Mouse (Mus musculus): ENCODE data around the gene Iqch. TPM values are rescaled to one million over a fixed set of nuclear protein-coding genes. Genes with fewer than 3 reads are reported as not detected.
"Not testable (repeated sequence)": the region's sequence is repeated elsewhere in the genome, so short reads cannot be mapped to it uniquely, and the experiment has no call there.

Gene Iqch
- polyA plus RNA-seq, 1 experiment from 2014 or later, result 0.18 TPM

- DNase-seq (ENCODE audit: low spot score), result no peak
- 0 out of 2 replicates have a peak, but pooled peaks cover 18% of the 10 kb centered on the region for H3K4me1 ChIP-seq
- no peaks in the 10 kb centered on the region for H3K9me3 ChIP-seq (replicated peaks)
- H3K27ac ChIP-seq, result no peak overlapping the region
- 0 out of 2 replicates have a peak, but pooled peaks cover 11% of the 10 kb centered on the region for H3K27me3 ChIP-seq (ENCODE audit: low read depth, poor library complexity, severe bottlenecking)
- no peak overlapping the region for H3K4me3 ChIP-seq
- WGBS, result 91% methylated on average over 3 of the region's 3 CpGs
- H3K36me3 ChIP-seq, result no peaks in the 10 kb centered on the region
Observed at GRCm38 (mm10) chr9:63577469-63577868, 24.8 kb downstream of the Iqch start.

GRCm38 (mm10) chr9:63572874-63573273 lies 29.4 kb downstream of the Iqch start:
- Histone ChIP-seq H3K27ac (no peak overlapping the region), H3K36me3 (no peaks in the 10 kb centered on the region), H3K4me3 (no peak overlapping the region), H3K4me1 (peaks cover 40% of the 10 kb centered on the region), H3K27me3 (ENCODE audit: low read depth, poor library complexity, severe bottlenecking) (0 out of 2 replicates have a peak, but pooled peaks cover 5% of the 10 kb centered on the region), H3K9me3 (replicated peaks) (no peaks in the 10 kb centered on the region)
- WGBS, result 78% methylated on average over 7 of the region's 7 CpGs
- DNase-seq (ENCODE audit: low spot score), result no peak

GRCm38 (mm10) chr9:63571895-63572294 lies 30.4 kb downstream of the Iqch start:
- no peaks in the 10 kb centered on the region for H3K9me3 ChIP-seq (replicated peaks)
- DNase-seq (ENCODE audit: low spot score), result peak; percentile 42
- 32% methylated on average over 6 of the region's 6 CpGs for WGBS
- H3K27ac ChIP-seq, result 0 out of 2 replicates have a peak overlapping the region, but pooled peaks have one; percentile 5
- no peaks in the 10 kb centered on the region for H3K27me3 ChIP-seq (ENCODE audit: low read depth, poor library complexity, severe bottlenecking)
- H3K4me3 ChIP-seq, result no peak overlapping the region
- no peaks in the 10 kb centered on the region for H3K36me3 ChIP-seq
- peaks cover 45% of the 10 kb centered on the region for H3K4me1 ChIP-seq

- Histone ChIP-seq H3K27ac (no peak overlapping the region), H3K4me1 (peaks cover 39% of the 10 kb centered on the region), H3K9me3 (replicated peaks) (no peaks in the 10 kb centered on the region), H3K4me3 (no peak overlapping the region), H3K36me3 (no peaks in the 10 kb centered on the region), H3K27me3 (ENCODE audit: low read depth, poor library complexity, severe bottlenecking) (no peaks in the 10 kb centered on the region)
- WGBS, result 46% methylated on average over 8 of the region's 8 CpGs
- DNase-seq (ENCODE audit: low spot score), result no peak
Observed at GRCm38 (mm10) chr9:63568808-63569207, 33.5 kb downstream of the Iqch start.

- H3K4me1 ChIP-seq, result peaks cover 39% of the 10 kb centered on the region
- 88% methylated on average over 6 of the region's 6 CpGs for WGBS
- DNase-seq (ENCODE audit: low spot score), result no peak
- no peak overlapping the region for H3K4me3 ChIP-seq
- no peaks in the 10 kb centered on the region for H3K9me3 ChIP-seq (replicated peaks)
- no peaks in the 10 kb centered on the region for H3K27me3 ChIP-seq (ENCODE audit: low read depth, poor library complexity, severe bottlenecking)
- H3K27ac ChIP-seq, result 0 out of 2 replicates have a peak overlapping the region, but pooled peaks have one; percentile 19
- H3K36me3 ChIP-seq, result no peaks in the 10 kb centered on the region
Observed at GRCm38 (mm10) chr9:63568314-63568713, 34.0 kb downstream of the Iqch start.

- Histone ChIP-seq H3K4me3 (no peak overlapping the region), H3K4me1 (peaks cover 17% of the 10 kb centered on the region), H3K27ac (no peak overlapping the region), H3K9me3 (replicated peaks) (no peaks in the 10 kb centered on the region), H3K27me3 (ENCODE audit: low read depth, poor library complexity, severe bottlenecking) (no peaks in the 10 kb centered on the region), H3K36me3 (no peaks in the 10 kb centered on the region)
- DNase-seq (ENCODE audit: low spot score), result no peak
- 97% methylated on average over 2 of the region's 2 CpGs for WGBS
Observed at GRCm38 (mm10) chr9:63563436-63563835, 38.9 kb downstream of the Iqch start.

GRCm38 (mm10) chr9:63561931-63562330 lies 40.4 kb downstream of the Iqch start:
- H3K4me1 ChIP-seq, result 0 out of 2 replicates have a peak, but pooled peaks cover 5% of the 10 kb centered on the region
- H3K4me3 ChIP-seq, result no peak overlapping the region
- WGBS, result 72% methylated on average over 8 of the region's 8 CpGs

GRCm38 (mm10) chr9:63556933-63557332 lies 45.4 kb downstream of the Iqch start:
- WGBS, result 89% methylated on average over 8 of the region's 8 CpGs
- H3K36me3 ChIP-seq, result no peaks in the 10 kb centered on the region
- H3K27me3 ChIP-seq (ENCODE audit: low read depth, poor library complexity, severe bottlenecking), result no peaks in the 10 kb centered on the region
- no peak overlapping the region for H3K4me3 ChIP-seq
- H3K9me3 ChIP-seq (replicated peaks), result no peaks in the 10 kb centered on the region
- H3K27ac ChIP-seq, result no peak overlapping the region
- H3K4me1 ChIP-seq, result 0 out of 2 replicates have a peak, but pooled peaks cover 3% of the 10 kb centered on the region
- DNase-seq (ENCODE audit: low spot score), result no peak

More at GRCm38 (mm10) chr9:63561931-63562330, 40.4 kb downstream of the Iqch start:
- no peaks in the 10 kb centered on the region for H3K27me3 ChIP-seq (ENCODE audit: low read depth, poor library complexity, severe bottlenecking)
- no peak for DNase-seq (ENCODE audit: low spot score)
- no peaks in the 10 kb centered on the region for H3K36me3 ChIP-seq
- no peaks in the 10 kb centered on the region for H3K9me3 ChIP-seq (replicated peaks)
- H3K27ac ChIP-seq, result no peak overlapping the region

GRCm38 (mm10) chr9:63556316-63556715 lies 46.0 kb downstream of the Iqch start:
- Histone ChIP-seq H3K9me3 (replicated peaks) (no peaks in the 10 kb centered on the region), H3K27ac (no peak overlapping the region), H3K4me1 (no peaks in the 10 kb centered on the region), H3K36me3 (no peaks in the 10 kb centered on the region), H3K4me3 (no peak overlapping the region), H3K27me3 (ENCODE audit: low read depth, poor library complexity, severe bottlenecking) (no peaks in the 10 kb centered on the region)
- 87% methylated on average over 1 of the region's 1 CpGs for WGBS
- DNase-seq (ENCODE audit: low spot score), result no peak

- no peak for DNase-seq (ENCODE audit: low spot score)
- H3K4me3 ChIP-seq, result no peak overlapping the region
- 0 out of 2 replicates have a peak, but pooled peaks cover 3% of the 10 kb centered on the region for H3K4me1 ChIP-seq
- no peak overlapping the region for H3K27ac ChIP-seq
- H3K9me3 ChIP-seq (replicated peaks), result no peaks in the 10 kb centered on the region
- 71% methylated on average over 3 of the region's 3 CpGs for WGBS
- no peaks in the 10 kb centered on the region for H3K27me3 ChIP-seq (ENCODE audit: low read depth, poor library complexity, severe bottlenecking)
- no peaks in the 10 kb centered on the region for H3K36me3 ChIP-seq
Observed at GRCm38 (mm10) chr9:63555460-63555990, 46.8 kb downstream of the Iqch start.

- Histone ChIP-seq H3K9me3 (replicated peaks) (no peaks in the 10 kb centered on the region), H3K27ac (no peak overlapping the region), H3K27me3 (ENCODE audit: low read depth, poor library complexity, severe bottlenecking) (no peaks in the 10 kb centered on the region; the same call in 1 of the 2 replicates), H3K4me3 (no peak overlapping the region), H3K4me1 (0 out of 2 replicates have a peak, but pooled peaks cover 5% of the 10 kb centered on the region), H3K36me3 (no peaks in the 10 kb centered on the region)
- DNase-seq (ENCODE audit: low spot score), result no peak
- WGBS, result 87% methylated on average over 3 of the region's 3 CpGs
Observed at GRCm38 (mm10) chr9:63553628-63554027, 48.7 kb downstream of the Iqch start.

GRCm38 (mm10) chr9:63550701-63551100 lies 51.6 kb downstream of the Iqch start:
- H3K9me3 ChIP-seq (replicated peaks); H3K36me3 ChIP-seq; DNase-seq (ENCODE audit: low spot score); H3K27me3 ChIP-seq (ENCODE audit: low read depth, poor library complexity, severe bottlenecking); H3K4me1 ChIP-seq; H3K4me3 ChIP-seq; H3K27ac ChIP-seq: not testable (repeated sequence)
- 83% methylated on average over 6 of the region's 6 CpGs for WGBS

- Histone ChIP-seq H3K27me3 (ENCODE audit: low read depth, poor library complexity, severe bottlenecking) (no peaks in the 10 kb centered on the region; the same call in 1 of the 2 replicates), H3K4me3 (no peak overlapping the region), H3K4me1 (0 out of 2 replicates have a peak, but pooled peaks cover 5% of the 10 kb centered on the region), H3K36me3 (no peaks in the 10 kb centered on the region), H3K27ac (no peak overlapping the region), H3K9me3 (replicated peaks) (no peaks in the 10 kb centered on the region)
- 91% methylated on average over 5 of the region's 5 CpGs for WGBS
- no peak for DNase-seq (ENCODE audit: low spot score)
Observed at GRCm38 (mm10) chr9:63548966-63549365, 53.3 kb downstream of the Iqch start.

All from limb, embryonic 10.5 days (tissue).